Mouse (Mus musculus): ENCODE measurements around the gene Gpx3. TPM values are rescaled to one million over a fixed set of nuclear protein-coding genes. Genes with fewer than 3 reads are reported as not detected.

Gpx3 gene
- polyA plus RNA-seq, 1 experiment from 2014 or later = 22.6 TPM

DNA sequence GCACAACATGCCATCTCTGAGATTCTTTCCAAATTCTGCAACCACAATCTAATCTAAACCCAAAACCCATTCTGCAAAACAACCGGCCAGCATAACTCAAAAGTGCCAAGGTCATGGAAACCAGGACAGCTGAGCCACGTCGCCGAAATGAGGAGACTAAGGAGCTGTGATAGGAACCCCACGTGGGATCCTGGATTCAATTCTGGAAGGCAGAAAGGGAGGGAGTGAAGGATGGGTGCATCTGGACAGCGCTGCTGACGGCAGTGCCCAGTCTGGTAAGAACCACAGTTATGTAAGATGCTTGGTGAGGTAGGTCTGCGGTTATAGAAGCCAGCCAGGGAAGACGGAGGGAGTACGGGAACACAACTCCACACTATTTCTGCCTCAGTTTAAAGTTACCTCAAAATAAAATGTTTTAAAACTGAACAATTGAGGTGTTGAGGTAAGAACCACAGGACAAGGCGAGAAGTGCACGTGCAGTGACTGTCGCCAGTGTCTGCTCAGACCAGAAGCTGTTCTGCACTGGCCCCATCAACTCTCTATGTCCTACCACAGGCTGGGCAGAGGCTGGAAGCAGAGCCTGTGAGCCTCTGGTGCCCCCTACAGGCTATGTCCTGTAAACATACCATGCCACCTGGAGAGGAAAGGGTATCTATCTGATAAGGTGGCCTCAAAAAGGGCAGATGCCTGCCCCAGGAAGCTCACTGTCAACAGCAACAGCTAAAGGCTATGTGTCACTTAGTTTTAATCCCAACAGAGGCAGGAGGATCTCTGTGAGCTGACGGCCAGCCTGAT is 25.3 kb downstream of the Gpx3 start:
- no peaks in the 10 kb centered on the region for H3K27me3 ChIP-seq (ENCODE audit: control insufficient read depth, insufficient read depth, low read length)
- H3K27ac ChIP-seq (replicated peaks; ENCODE audit: low read depth, low read length) = no peak overlapping the region
- no peaks in the 10 kb centered on the region for H3K9me3 ChIP-seq (ENCODE audit: control insufficient read depth, low read length)
- H3K4me3 ChIP-seq (replicated peaks; ENCODE audit: low read depth, low read length) = no peak overlapping the region
- H3K9ac ChIP-seq (replicated peaks; ENCODE audit: low read length) = no peak overlapping the region
- ATAC-seq (ENCODE audit: low FRiP score, low TSS enrichment) (no peak), DNase-seq (peak; percentile 81)
- H3K36me3 ChIP-seq (ENCODE audit: control insufficient read depth, insufficient read depth, low read length) = peaks cover 57% of the 10 kb centered on the region
- no peak overlapping the region for H3K4me2 ChIP-seq (ENCODE audit: low read length)
- no peaks in the 10 kb centered on the region for H3K4me1 ChIP-seq (ENCODE audit: control insufficient read depth, insufficient read depth, low read length)
- 81% methylated on average over 14 of the region's 14 CpGs for WGBS

DNA sequence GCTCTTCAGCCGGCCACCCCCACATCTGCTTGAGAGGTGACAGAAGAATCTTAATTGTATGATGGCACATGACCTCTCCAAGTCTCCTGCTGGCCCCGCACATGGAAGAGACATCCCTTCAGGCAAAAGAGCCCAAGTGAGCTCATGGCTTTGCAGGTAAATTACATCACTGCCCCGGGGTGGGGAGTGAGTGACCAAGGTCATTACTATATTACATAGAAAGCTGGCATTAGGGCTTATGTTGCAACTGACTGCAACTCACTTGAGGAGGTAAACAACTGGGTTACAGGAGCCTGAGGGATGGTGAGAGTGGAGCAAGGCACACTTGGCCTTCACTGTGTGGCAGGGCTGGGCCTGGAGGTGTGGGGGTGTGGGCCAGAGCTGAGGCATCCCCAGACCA is 26.0 kb downstream of the Gpx3 start:
- H3K4me3 ChIP-seq (replicated peaks; ENCODE audit: low read depth, low read length) = no peak overlapping the region
- DNase-seq (no peak), ATAC-seq (ENCODE audit: low FRiP score, low TSS enrichment) (no peak)
- no peak overlapping the region for H3K27ac ChIP-seq (replicated peaks; ENCODE audit: low read depth, low read length)
- H3K36me3 ChIP-seq (ENCODE audit: control insufficient read depth, insufficient read depth, low read length) = peaks cover 50% of the 10 kb centered on the region
- no peak overlapping the region for H3K9ac ChIP-seq (replicated peaks; ENCODE audit: low read length)
- no peaks in the 10 kb centered on the region for H3K9me3 ChIP-seq (ENCODE audit: control insufficient read depth, low read length)
- WGBS = 93% methylated on average over 3 of the region's 3 CpGs
- no peaks in the 10 kb centered on the region for H3K27me3 ChIP-seq (ENCODE audit: control insufficient read depth, insufficient read depth, low read length)
- H3K4me2 ChIP-seq (ENCODE audit: low read length) = no peak overlapping the region
- no peaks in the 10 kb centered on the region for H3K4me1 ChIP-seq (ENCODE audit: control insufficient read depth, insufficient read depth, low read length)

GRCm38 (mm10) chr11:54928886-54929285 is 26.6 kb downstream of the Gpx3 start:
- Histone ChIP-seq H3K27ac (replicated peaks; ENCODE audit: low read depth, low read length) (no peak overlapping the region), H3K9ac (replicated peaks; ENCODE audit: low read length) (no peak overlapping the region), H3K36me3 (ENCODE audit: control insufficient read depth, insufficient read depth, low read length) (peaks cover 44% of the 10 kb centered on the region), H3K4me2 (ENCODE audit: low read length) (no peak overlapping the region), H3K9me3 (ENCODE audit: control insufficient read depth, low read length) (no peaks in the 10 kb centered on the region), H3K4me3 (replicated peaks; ENCODE audit: low read depth, low read length) (no peak overlapping the region), H3K27me3 (ENCODE audit: control insufficient read depth, insufficient read depth, low read length) (no peaks in the 10 kb centered on the region), H3K4me1 (ENCODE audit: control insufficient read depth, insufficient read depth, low read length) (no peaks in the 10 kb centered on the region)
- 85% methylated on average over 7 of the region's 7 CpGs for WGBS
- ATAC-seq (ENCODE audit: low FRiP score, low TSS enrichment) (no peak), DNase-seq (no peak)

GRCm38 (mm10) chr11:54929290-54929689 is 27.0 kb downstream of the Gpx3 start:
- Histone ChIP-seq H3K27me3 (ENCODE audit: control insufficient read depth, insufficient read depth, low read length) (no peaks in the 10 kb centered on the region), H3K9me3 (ENCODE audit: control insufficient read depth, low read length) (no peaks in the 10 kb centered on the region), H3K4me2 (ENCODE audit: low read length) (no peak overlapping the region), H3K36me3 (ENCODE audit: control insufficient read depth, insufficient read depth, low read length) (peaks cover 40% of the 10 kb centered on the region), H3K4me3 (replicated peaks; ENCODE audit: low read depth, low read length) (no peak overlapping the region), H3K4me1 (ENCODE audit: control insufficient read depth, insufficient read depth, low read length) (no peaks in the 10 kb centered on the region), H3K9ac (replicated peaks; ENCODE audit: low read length) (no peak overlapping the region), H3K27ac (replicated peaks; ENCODE audit: low read depth, low read length) (no peak overlapping the region)
- 93% methylated on average over 6 of the region's 6 CpGs for WGBS
- ATAC-seq (ENCODE audit: low FRiP score, low TSS enrichment) (no peak), DNase-seq (no peak)

- H3K4me3 ChIP-seq (replicated peaks; ENCODE audit: low read depth, low read length) = no peak overlapping the region
- no peak overlapping the region for H3K27ac ChIP-seq (replicated peaks; ENCODE audit: low read depth, low read length)
- no peaks in the 10 kb centered on the region for H3K9me3 ChIP-seq (ENCODE audit: control insufficient read depth, low read length)
- 87% methylated on average over 8 of the region's 8 CpGs for WGBS
- DNase-seq (no peak), ATAC-seq (ENCODE audit: low FRiP score, low TSS enrichment) (no peak)
- no peaks in the 10 kb centered on the region for H3K4me1 ChIP-seq (ENCODE audit: control insufficient read depth, insufficient read depth, low read length)
- H3K27me3 ChIP-seq (ENCODE audit: control insufficient read depth, insufficient read depth, low read length) = no peaks in the 10 kb centered on the region
- H3K36me3 ChIP-seq (ENCODE audit: control insufficient read depth, insufficient read depth, low read length) = peaks cover 39% of the 10 kb centered on the region
- H3K4me2 ChIP-seq (ENCODE audit: low read length) = no peak overlapping the region
- no peak overlapping the region for H3K9ac ChIP-seq (replicated peaks; ENCODE audit: low read length)
Observed at GRCm38 (mm10) chr11:54929744-54930143, 27.5 kb downstream of the Gpx3 start.

GRCm38 (mm10) chr11:54930318-54930979 is 28.2 kb downstream of the Gpx3 start:
- Histone ChIP-seq H3K27ac (replicated peaks; ENCODE audit: low read depth, low read length) (no peak overlapping the region), H3K9me3 (ENCODE audit: control insufficient read depth, low read length) (no peaks in the 10 kb centered on the region), H3K4me2 (ENCODE audit: low read length) (no peak overlapping the region), H3K27me3 (ENCODE audit: control insufficient read depth, insufficient read depth, low read length) (no peaks in the 10 kb centered on the region), H3K9ac (replicated peaks; ENCODE audit: low read length) (no peak overlapping the region), H3K4me1 (ENCODE audit: control insufficient read depth, insufficient read depth, low read length) (no peaks in the 10 kb centered on the region), H3K4me3 (replicated peaks; ENCODE audit: low read depth, low read length) (no peak overlapping the region), H3K36me3 (ENCODE audit: control insufficient read depth, insufficient read depth, low read length) (peaks cover 43% of the 10 kb centered on the region)
- WGBS = 64% methylated on average over 7 of the region's 7 CpGs
- ATAC-seq (ENCODE audit: low FRiP score, low TSS enrichment) (no peak), DNase-seq (peak; percentile 75)

DNA sequence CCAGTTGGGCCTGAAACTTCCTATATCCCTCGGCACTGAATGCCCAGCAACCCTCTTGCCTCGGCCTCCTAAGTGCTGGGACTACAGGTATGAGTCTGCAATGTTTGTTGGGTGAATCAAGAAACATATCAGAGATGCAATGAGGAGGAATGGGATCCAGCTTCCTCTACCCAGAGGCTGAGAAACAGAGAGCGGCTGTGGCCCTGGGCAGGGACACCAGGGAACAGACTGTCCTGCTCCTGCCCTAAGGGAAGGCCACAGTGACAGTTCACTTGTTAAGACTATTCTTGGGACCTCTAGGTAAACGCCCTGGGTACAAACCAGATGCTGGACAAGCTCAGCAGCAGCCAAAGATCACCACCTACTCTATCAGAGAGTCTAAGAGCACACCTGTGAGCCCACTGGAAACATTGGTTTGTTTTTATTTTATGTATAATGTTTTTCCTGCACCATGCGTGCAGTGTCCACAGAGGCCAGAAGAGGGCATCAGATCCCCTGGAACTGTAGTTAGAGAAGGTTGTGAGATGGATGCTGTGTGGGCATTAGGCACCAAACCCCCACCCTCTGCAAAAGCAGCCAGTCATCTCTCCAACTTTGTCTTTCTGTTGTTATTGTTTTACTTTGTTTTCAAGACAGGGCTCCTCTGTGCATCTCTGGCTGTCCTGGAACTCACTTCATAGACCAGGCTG is 29.3 kb downstream of the Gpx3 start:
- Histone ChIP-seq H3K9me3 (ENCODE audit: control insufficient read depth, low read length) (no peaks in the 10 kb centered on the region), H3K4me2 (ENCODE audit: low read length) (no peak overlapping the region), H3K4me3 (replicated peaks; ENCODE audit: low read depth, low read length) (no peak overlapping the region), H3K4me1 (ENCODE audit: control insufficient read depth, insufficient read depth, low read length) (no peaks in the 10 kb centered on the region), H3K27me3 (ENCODE audit: control insufficient read depth, insufficient read depth, low read length) (no peaks in the 10 kb centered on the region), H3K9ac (replicated peaks; ENCODE audit: low read length) (no peak overlapping the region), H3K36me3 (ENCODE audit: control insufficient read depth, insufficient read depth, low read length) (peaks cover 34% of the 10 kb centered on the region), H3K27ac (replicated peaks; ENCODE audit: low read depth, low read length) (no peak overlapping the region)
- WGBS = 66% methylated on average over 5 of the region's 5 CpGs
- no peak for ATAC-seq (ENCODE audit: low FRiP score, low TSS enrichment)
- DNase-seq = peak; percentile 53

DNA sequence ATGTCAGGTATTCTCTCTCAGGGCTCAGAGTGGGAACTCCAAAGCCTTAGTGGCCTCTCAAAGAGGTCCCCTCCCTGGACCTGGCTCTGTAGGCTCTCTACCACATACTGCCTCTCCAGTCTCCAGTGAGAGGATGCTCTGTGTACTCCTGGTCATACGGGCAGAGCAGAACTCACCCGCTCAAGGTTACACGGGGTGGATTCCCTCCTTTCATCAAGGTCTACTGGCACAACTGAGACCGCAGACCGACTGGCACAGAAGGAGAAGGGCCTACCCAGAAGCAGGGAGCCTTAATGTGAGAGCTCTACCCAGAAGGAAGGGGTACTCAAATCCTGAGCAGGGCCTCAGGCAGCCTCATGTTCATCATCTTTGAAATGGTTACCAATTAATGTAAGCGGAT is 30.3 kb downstream of the Gpx3 start:
- Histone ChIP-seq H3K9ac (replicated peaks; ENCODE audit: low read length) (no peak overlapping the region), H3K4me1 (ENCODE audit: control insufficient read depth, insufficient read depth, low read length) (no peaks in the 10 kb centered on the region), H3K4me3 (replicated peaks; ENCODE audit: low read depth, low read length) (no peak overlapping the region), H3K36me3 (ENCODE audit: control insufficient read depth, insufficient read depth, low read length) (peaks cover 30% of the 10 kb centered on the region), H3K27ac (replicated peaks; ENCODE audit: low read depth, low read length) (no peak overlapping the region), H3K9me3 (ENCODE audit: control insufficient read depth, low read length) (no peaks in the 10 kb centered on the region), H3K27me3 (ENCODE audit: control insufficient read depth, insufficient read depth, low read length) (no peaks in the 10 kb centered on the region), H3K4me2 (ENCODE audit: low read length) (no peak overlapping the region)
- no peak for ATAC-seq (ENCODE audit: low FRiP score, low TSS enrichment)
- no peak for DNase-seq
- WGBS = 91% methylated on average over 6 of the region's 6 CpGs

Data from midbrain, embryonic 14.5 days (tissue).